Mouse (Mus musculus) bone marrow, adult 2 months (tissue): ENCODE results near the gene Reck.

Source experiments
- CTCF ChIP-seq: fragments of 200-500 bp; IDR thresholded peaks from 2 replicates; pipeline ENCODE4 v1.5.1; 2011; ENCODE audit warnings: low read length, control low read depth; ENCODE audit not compliant: control insufficient read depth, insufficient read depth
- POLR2A ChIP-seq: fragments of 200-500 bp; IDR thresholded peaks from 2 replicates; pipeline ENCODE4 v1.6.1; 2011; ENCODE audit warnings: low read depth, mild to moderate bottlenecking, control low read depth, low read length, borderline replicate concordance; ENCODE audit not compliant: control insufficient read depth

- TF ChIP-seq CTCF (no peak), POLR2A (no peak)
These were observed 45.3 kb downstream of the Reck start for GRCm38 (mm10) chr4:43920602-43921001.
